Mouse (Mus musculus) limb, embryonic 12.5 days (tissue): ENCODE measurements at regions not wholly inside any gene's neighbourhood (a gene's known extent, or its start where the extent isn't known, plus 50 kb on each side); places are given as distances from the start of the nearest gene placed in this dataset.

Experiments used
- ATAC-seq: fragments of 200-750 bp; cut with Nextera tagmentation; 2 replicates; pipeline ENCODE4 v1.8.0; 2017; ENCODE audit warnings: low read depth, moderate TSS enrichment; ENCODE audit not compliant: insufficient number of reproducible peaks, insufficient read depth, low FRiP score, low TSS enrichment
- H3K27ac ChIP-seq: fragments of 300-500 bp; sonication (generic); 2 replicates; pipeline ENCODE4 v1.5.1; 2016; ENCODE audit warnings: mild to moderate bottlenecking, moderate library complexity
- H3K27me3 ChIP-seq: fragments of 300-500 bp; sonication (generic); 2 replicates; pipeline ENCODE4 v1.6.1; 2016; ENCODE audit warnings: mild to moderate bottlenecking, moderate library complexity
- H3K36me3 ChIP-seq: fragments of 300-500 bp; sonication (generic); 2 replicates; pipeline ENCODE4 v1.6.1; 2016; ENCODE audit warnings: mild to moderate bottlenecking, moderate library complexity
- H3K4me1 ChIP-seq: fragments of 300-500 bp; sonication (generic); replicated peaks from 2 replicates; pipeline ENCODE4 v1.6.1; 2016
- H3K4me2 ChIP-seq: fragments of 300-500 bp; sonication (generic); 2 replicates; pipeline ENCODE4 v1.6.1; 2016; ENCODE audit warnings: mild to moderate bottlenecking, moderate library complexity
- H3K4me3 ChIP-seq: fragments of 300-500 bp; sonication (generic); replicated peaks from 2 replicates; pipeline ENCODE4 v1.5.1; 2016; ENCODE audit warnings: mild to moderate bottlenecking
- H3K9ac ChIP-seq: fragments of 300-500 bp; sonication (generic); replicated peaks from 2 replicates; pipeline ENCODE4 v1.6.1; 2016; ENCODE audit warnings: mild to moderate bottlenecking, moderate library complexity
- H3K9me3 ChIP-seq: fragments of 300-500 bp; sonication (generic); 2 replicates; pipeline ENCODE4 v1.6.1; 2016; ENCODE audit warnings: mild to moderate bottlenecking, moderate library complexity
- WGBS: fragments of 180-500 bp; shearing (Covaris S2); methylation state at CpG from one replicate; pipeline ENCODE4 v1.1.7; 2016; 5-methylcytosine and 5-hydroxymethylcytosine counted together

DNA sequence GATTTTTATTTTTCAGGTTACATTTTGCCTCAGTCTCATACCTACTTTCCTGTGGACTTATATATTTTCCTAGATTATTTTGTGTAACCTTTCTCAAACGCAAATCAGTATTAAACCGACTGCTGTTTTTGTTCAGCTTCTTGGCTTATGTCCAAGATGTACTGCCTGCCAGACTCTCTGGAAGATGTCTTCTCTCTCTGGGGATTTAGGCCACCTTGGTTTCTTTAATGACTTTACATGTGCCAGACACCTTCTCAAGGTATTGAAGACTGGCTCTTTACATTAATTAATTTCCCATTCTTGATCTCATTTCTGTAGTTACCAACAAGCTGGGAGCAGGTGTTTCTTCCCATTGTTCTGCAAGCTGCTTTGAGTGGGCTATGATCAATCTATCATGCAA, 1605.0 kb upstream of the Aga start:
- ATAC-seq: no peak
- H3K36me3 ChIP-seq: no peaks in the 10 kb centered on the region
- no peak overlapping the region for H3K4me3 ChIP-seq
- WGBS: 69% methylated on average over 2 of the region's 2 CpGs
- no peak overlapping the region for H3K9ac ChIP-seq
- H3K4me2 ChIP-seq: no peak overlapping the region
- H3K27ac ChIP-seq: no peak overlapping the region
- H3K27me3 ChIP-seq: no peaks in the 10 kb centered on the region
- no peaks in the 10 kb centered on the region for H3K4me1 ChIP-seq
- H3K9me3 ChIP-seq: no peaks in the 10 kb centered on the region

GRCm38 (mm10) chr8:51910351-51910750, 1601.2 kb upstream of the Aga start:
- Histone ChIP-seq H3K27me3 (no peaks in the 10 kb centered on the region), H3K9me3 (no peaks in the 10 kb centered on the region), H3K4me3 (no peak overlapping the region), H3K4me1 (no peaks in the 10 kb centered on the region), H3K9ac (no peak overlapping the region), H3K4me2 (no peak overlapping the region), H3K27ac (no peak overlapping the region), H3K36me3 (no peaks in the 10 kb centered on the region)
- peak; percentile 37; the same call in 1 of the 2 replicates for ATAC-seq
- WGBS: 75% methylated on average over 2 of the region's 2 CpGs

DNA sequence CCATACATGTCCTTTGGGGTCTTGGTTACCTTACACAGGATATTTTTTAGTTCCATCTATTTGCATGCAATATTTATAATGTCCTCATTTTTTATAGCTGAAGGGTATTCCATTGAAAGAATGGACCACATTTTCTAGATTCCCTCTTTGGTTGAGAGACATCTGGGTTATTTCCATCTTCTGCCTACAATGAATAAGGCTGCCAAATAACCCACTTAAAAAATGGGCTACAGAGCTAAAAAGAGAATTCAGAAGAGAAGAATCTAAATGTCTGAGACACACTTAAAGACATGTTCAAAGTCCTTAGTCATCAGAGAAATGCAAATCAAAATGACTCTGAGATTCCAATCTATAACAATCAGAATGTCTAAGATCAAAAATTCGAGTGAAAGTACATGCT, 1566.7 kb upstream of the Aga start:
- no peaks in the 10 kb centered on the region for H3K9me3 ChIP-seq
- ATAC-seq: no peak
- no peak overlapping the region for H3K4me3 ChIP-seq
- no peaks in the 10 kb centered on the region for H3K4me1 ChIP-seq
- H3K27ac ChIP-seq: no peak overlapping the region
- WGBS: 57% methylated on average over 1 of the region's 1 CpGs
- no peak overlapping the region for H3K4me2 ChIP-seq
- H3K27me3 ChIP-seq: no peaks in the 10 kb centered on the region
- no peak overlapping the region for H3K9ac ChIP-seq
- no peaks in the 10 kb centered on the region for H3K36me3 ChIP-seq

GRCm38 (mm10) chr8:51962516-51962915, 1549.0 kb upstream of the Aga start:
- ATAC-seq: no peak
- Histone ChIP-seq H3K9me3 (no peaks in the 10 kb centered on the region), H3K27ac (no peak overlapping the region), H3K9ac (no peak overlapping the region), H3K27me3 (no peaks in the 10 kb centered on the region), H3K4me2 (no peak overlapping the region), H3K36me3 (no peaks in the 10 kb centered on the region), H3K4me1 (no peaks in the 10 kb centered on the region), H3K4me3 (no peak overlapping the region)
- 96% methylated on average over 4 of the region's 4 CpGs for WGBS

GRCm38 (mm10) chr8:52001696-52002095, 1509.8 kb upstream of the Aga start:
- H3K4me1 ChIP-seq: no peaks in the 10 kb centered on the region
- WGBS: 89% methylated on average over 4 of the region's 4 CpGs
- no peak for ATAC-seq

More at GRCm38 (mm10) chr8:52001696-52002095, 1509.8 kb upstream of the Aga start:
- no peak overlapping the region for H3K4me3 ChIP-seq
- H3K36me3 ChIP-seq: no peaks in the 10 kb centered on the region
- no peak overlapping the region for H3K27ac ChIP-seq
- no peaks in the 10 kb centered on the region for H3K9me3 ChIP-seq
- H3K4me2 ChIP-seq: no peak overlapping the region
- H3K27me3 ChIP-seq: no peaks in the 10 kb centered on the region
- no peak overlapping the region for H3K9ac ChIP-seq
